Mouse (Mus musculus) MEL (cell line): ENCODE results near the gene Lrp11. TPM values are rescaled to one million over a fixed set of nuclear protein-coding genes. Genes with fewer than 3 reads are reported as not detected.

ENCODE experiments used
- DNase-seq: peaks from one replicate; pipeline ENCODE4 v3.0.0; 2011; ENCODE audit warnings: low read depth, low spot score
- H3K27ac ChIP-seq: 2 replicates; pipeline ENCODE4 v1.5.1; 2012; ENCODE audit warnings: low read depth, mild to moderate bottlenecking, control low read depth, low read length, moderate library complexity; ENCODE audit not compliant: control insufficient read depth
- H3K27me3 ChIP-seq, 2 experiments: fragments of 150-350 bp in 1 of 2; sonication (generic) in 1 of 2; 2 replicates each; pipeline ENCODE4 v1.6.1; 2012; ENCODE audit warnings: low read length in 2 of 2, mild to moderate bottlenecking in 2 of 2, improper control_type of control experiment in 1 of 2, moderate library complexity in 1 of 2; ENCODE audit not compliant: insufficient read depth in 2 of 2, control insufficient read depth in 1 of 2
- H3K36me3 ChIP-seq, 2 experiments: 2 replicates each; pipeline ENCODE4 v1.6.1; 2012 to 2014; ENCODE audit warnings: low read length in 2 of 2, improper control_type of control experiment in 1 of 2, inconsistent platforms in 1 of 2, mild to moderate bottlenecking in 1 of 2; ENCODE audit not compliant: insufficient read depth in 2 of 2, control insufficient read depth in 1 of 2
- H3K4me1 ChIP-seq, 2 experiments: fragments of 150-350 bp in 1 of 2; sonication (generic) in 1 of 2; 2 replicates each; pipeline ENCODE4 v1.6.1; 2012; ENCODE audit warnings: low read length in 2 of 2, improper control_type of control experiment in 1 of 2, mild to moderate bottlenecking in 1 of 2; ENCODE audit not compliant: insufficient read depth in 2 of 2, control insufficient read depth in 1 of 2
- H3K4me3 ChIP-seq, 2 experiments: fragments of 150-350 bp in 1 of 2; sonication (generic) in 1 of 2; 2 replicates each; pipeline ENCODE4 v1.5.1; 2012; ENCODE audit warnings: low read depth in 2 of 2, low read length in 2 of 2, mild to moderate bottlenecking in 2 of 2, moderate library complexity in 2 of 2, control low read depth in 1 of 2, improper control_type of control experiment in 1 of 2; ENCODE audit not compliant: control insufficient read depth in 1 of 2, insufficient read depth in 1 of 2
- H3K79me2 ChIP-seq: 2 replicates; pipeline ENCODE4 v1.6.1; 2012; ENCODE audit warnings: mild to moderate bottlenecking, low read length, moderate library complexity; ENCODE audit not compliant: control insufficient read depth, poor library complexity, insufficient read depth
- H3K9ac ChIP-seq: 2 replicates; pipeline ENCODE4 v1.6.1; 2012; ENCODE audit warnings: low read depth, mild to moderate bottlenecking, control low read depth, low read length, moderate library complexity; ENCODE audit not compliant: control insufficient read depth, poor library complexity, severe bottlenecking
- H3K9me3 ChIP-seq: fragments of 150-350 bp; sonication (generic); replicated peaks from 2 replicates; pipeline ENCODE4 v1.6.1; 2012; ENCODE audit warnings: mild to moderate bottlenecking, low read length, improper control_type of control experiment, moderate library complexity; ENCODE audit not compliant: insufficient read depth
- CHD1 ChIP-seq: IDR thresholded peaks from 2 replicates; pipeline ENCODE4 v1.6.1; 2012; ENCODE audit warnings: low read depth, mild to moderate bottlenecking, inconsistent platforms, low read length, improper control_type of control experiment
- CTCF ChIP-seq, 3 experiments: IDR thresholded peaks in 2 of 3; conservative IDR thresholded peaks in 1 of 3; 2 replicates each; pipeline ENCODE4 v1.5.1; 2011 to 2012; ENCODE audit warnings: low read length in 3 of 3, low read depth in 2 of 3, mild to moderate bottlenecking in 2 of 3, improper control_type of control experiment in 1 of 3, inconsistent platforms in 1 of 3, mixed read lengths in 1 of 3, moderate library complexity in 1 of 3; ENCODE audit not compliant: control insufficient read depth in 1 of 3, insufficient read depth in 1 of 3, poor library complexity in 1 of 3, severe bottlenecking in 1 of 3
- E2F4 ChIP-seq: IDR thresholded peaks from 2 replicates; pipeline ENCODE4 v1.6.1; 2011; ENCODE audit warnings: low read depth, low read length, improper control_type of control experiment, borderline replicate concordance
- ELF1 ChIP-seq: IDR thresholded peaks from 2 replicates; pipeline ENCODE4 v1.6.1; 2014; ENCODE audit warnings: low read depth, mild to moderate bottlenecking, inconsistent platforms, low read length, improper control_type of control experiment, moderate library complexity
- ETS1 ChIP-seq: IDR thresholded peaks from 2 replicates; pipeline ENCODE4 v1.6.1; 2012; ENCODE audit warnings: low read depth, mild to moderate bottlenecking, inconsistent platforms, low read length, improper control_type of control experiment, moderate library complexity
- GATA1 ChIP-seq: IDR thresholded peaks from 2 replicates; pipeline ENCODE4 v1.6.1; 2011; ENCODE audit warnings: low read depth, low read length, improper control_type of control experiment
- HCFC1 ChIP-seq: IDR thresholded peaks from 2 replicates; pipeline ENCODE4 v1.6.1; 2012; ENCODE audit warnings: low read depth, mild to moderate bottlenecking, inconsistent platforms, low read length, improper control_type of control experiment, moderate library complexity
- KAT2A ChIP-seq: conservative IDR thresholded peaks from 2 replicates; pipeline ENCODE4 v1.6.1; 2012; ENCODE audit warnings: low read depth, low read length, improper control_type of control experiment, inconsistent platforms
- MAFK ChIP-seq: IDR thresholded peaks from 2 replicates; pipeline ENCODE4 v1.6.1; 2011; ENCODE audit warnings: low read depth, mild to moderate bottlenecking, low read length, improper control_type of control experiment, borderline replicate concordance
- MAZ ChIP-seq: IDR thresholded peaks from 2 replicates; pipeline ENCODE4 v1.6.1; 2012; ENCODE audit warnings: low read depth, mild to moderate bottlenecking, inconsistent platforms, low read length, improper control_type of control experiment
- MEF2A ChIP-seq: IDR thresholded peaks from 2 replicates; pipeline ENCODE4 v1.6.1; 2014; ENCODE audit warnings: low read depth, mild to moderate bottlenecking, inconsistent platforms, low read length, improper control_type of control experiment; ENCODE audit not compliant: poor library complexity, insufficient replicate concordance, severe bottlenecking; ENCODE audit errors: extremely low read depth
- MXI1 ChIP-seq: IDR thresholded peaks from 2 replicates; pipeline ENCODE4 v1.6.1; 2011; ENCODE audit warnings: mild to moderate bottlenecking, low read depth, low read length, improper control_type of control experiment
- MYB ChIP-seq: IDR thresholded peaks from 2 replicates; pipeline ENCODE4 v1.6.1; 2011; ENCODE audit warnings: mild to moderate bottlenecking, low read depth, low read length, improper control_type of control experiment
- NELFE ChIP-seq: IDR thresholded peaks from 2 replicates; pipeline ENCODE4 v1.6.1; 2011; ENCODE audit warnings: low read depth, low read length, improper control_type of control experiment
- NRF1 ChIP-seq: IDR thresholded peaks from 2 replicates; pipeline ENCODE4 v1.6.1; 2014; ENCODE audit warnings: low read depth, mild to moderate bottlenecking, inconsistent platforms, low read length, improper control_type of control experiment, moderate library complexity; ENCODE audit not compliant: poor library complexity, insufficient read depth, severe bottlenecking
- POLR2A ChIP-seq, 2 experiments: IDR thresholded peaks; 2 replicates each; pipeline ENCODE4 v1.6.1; 2011 to 2012; ENCODE audit warnings: low read length in 2 of 2, mild to moderate bottlenecking in 2 of 2, control low read depth in 1 of 2, improper control_type of control experiment in 1 of 2, low read depth in 1 of 2, moderate library complexity in 1 of 2; ENCODE audit not compliant: control insufficient read depth in 1 of 2, insufficient read depth in 1 of 2, poor library complexity in 1 of 2
- POLR2AphosphoS2 ChIP-seq: IDR thresholded peaks from 2 replicates; pipeline ENCODE4 v1.6.1; 2011; ENCODE audit warnings: low read length, improper control_type of control experiment
- RAD21 ChIP-seq: IDR thresholded peaks from 2 replicates; pipeline ENCODE4 v1.6.1; 2011; ENCODE audit warnings: mild to moderate bottlenecking, low read depth, low read length, improper control_type of control experiment
- RCOR1 ChIP-seq: IDR thresholded peaks from 2 replicates; pipeline ENCODE4 v1.6.1; 2012; ENCODE audit warnings: low read depth, mild to moderate bottlenecking, inconsistent platforms, low read length, improper control_type of control experiment
- SIN3A ChIP-seq: IDR thresholded peaks from 2 replicates; pipeline ENCODE4 v1.6.1; 2012; ENCODE audit warnings: low read length, improper control_type of control experiment, inconsistent platforms
- SMC3 ChIP-seq: IDR thresholded peaks from 2 replicates; pipeline ENCODE4 v1.6.1; 2011; ENCODE audit warnings: low read depth, low read length, improper control_type of control experiment
- TAL1 ChIP-seq: IDR thresholded peaks from 2 replicates; pipeline ENCODE4 v1.6.1; 2012; ENCODE audit warnings: mild to moderate bottlenecking, inconsistent platforms, low read length, moderate library complexity, mixed read lengths
- TBP ChIP-seq: IDR thresholded peaks from 2 replicates; pipeline ENCODE4 v1.8.0; 2011; ENCODE audit warnings: low read depth, low read length, improper control_type of control experiment
- TCF12 ChIP-seq: IDR thresholded peaks from 2 replicates; pipeline ENCODE4 v1.6.1; 2014; ENCODE audit warnings: low read depth, mild to moderate bottlenecking, inconsistent platforms, low read length, improper control_type of control experiment, moderate library complexity
- USF2 ChIP-seq, 2 experiments: IDR thresholded peaks; 2 replicates each; pipeline ENCODE4 v1.6.1; 2011 to 2012; ENCODE audit warnings: improper control_type of control experiment in 2 of 2, low read length in 2 of 2, borderline replicate concordance in 1 of 2, inconsistent platforms in 1 of 2, low read depth in 1 of 2, mild to moderate bottlenecking in 1 of 2; ENCODE audit not compliant: insufficient read depth in 1 of 2
- ZC3H11A ChIP-seq: IDR thresholded peaks from 2 replicates; pipeline ENCODE4 v1.6.1; 2012; ENCODE audit warnings: low read depth, mild to moderate bottlenecking, inconsistent platforms, low read length, improper control_type of control experiment
- ZKSCAN1 ChIP-seq: IDR thresholded peaks from 2 replicates; pipeline ENCODE4 v1.6.1; 2012; ENCODE audit warnings: low read depth, mild to moderate bottlenecking, inconsistent platforms, low read length, improper control_type of control experiment, moderate library complexity
- ZMIZ1 ChIP-seq: IDR thresholded peaks from 2 replicates; pipeline ENCODE4 v1.6.1; 2012; ENCODE audit warnings: low read depth, mild to moderate bottlenecking, inconsistent platforms, low read length, improper control_type of control experiment, moderate library complexity
- polyA plus RNA-seq, 2 experiments: library from polyadenylated mRNA; stranded (reverse) in 1 of 2; unstranded in 1 of 2; fragments of >175 nt in 1 of 2; fragments of >200 nt in 1 of 2; gene quantifications; 2 replicates each; pipeline versions ENCODE4 v1.2.1 to v1.2.4; 2012; ENCODE audit warnings: low replicate concordance in 2 of 2, low read depth in 1 of 2; ENCODE audit not compliant: insufficient read length in 2 of 2, insufficient read depth in 1 of 2, missing spikeins in 1 of 2
- total RNA-seq: library from RNA; depleted of rRNA; stranded (reverse); fragments of 300-350 nt; gene quantifications from 2 replicates; pipeline ENCODE4 v1.2.3, GENCODE M21; 2012

Lrp11 gene
- total and polyA plus RNA-seq, 3 experiments = 0.92 to 1.0 TPM; not detected in 1

- TF ChIP-seq E2F4 (peak; percentile 49; the same call in 1 of the 2 replicates), RCOR1 (no peak; the same call in 1 of the 2 replicates), SMC3 (no peak), MYB (no peak), USF2 (IDR thresholded peaks at IDR 0.05; ENCODE audit: borderline replicate concordance in 1 of 2, insufficient read depth in 1 of 2, low read depth in 1 of 2, low read length in 2 of 2) (no peak), RAD21 (no peak), POLR2AphosphoS2 (no peak), CHD1 (no peak), GATA1 (peak; percentile 90), TAL1 (no peak), MAZ (peak; percentile 95), MEF2A (no peak), KAT2A (no peak), MAFK (no peak; the same call in 1 of the 2 replicates), CTCF (IDR thresholded peaks at IDR 0.05 in 2 of 3, conservative IDR thresholded peaks at IDR 0.05 in 1 of 3; ENCODE audit: control insufficient read depth in 1 of 3, insufficient read depth in 1 of 3, low read depth in 2 of 3, low read length in 3 of 3, poor library complexity in 1 of 3, severe bottlenecking in 1 of 3) (0 out of 6 replicates have a peak, but pooled peaks of 1 of the 3 experiments have one; percentile 1), ZC3H11A (no peak), TBP (peak; percentile 71)
Observed at GRCm38 (mm10) chr10:7662471-7663141, 73.0 kb downstream of the Lrp11 start (continued).

GRCm38 (mm10) chr10:7663159-7664026 is 73.8 kb downstream of the Lrp11 start:
- Histone ChIP-seq H3K27ac (peak overlapping the region; percentile 93), H3K9me3 (no peaks in the 10 kb centered on the region), H3K4me3 (peak overlapping the region; percentile 76 to 87), H3K36me3 (peaks cover 1 to 32% of the 10 kb centered on the region in 2 experiments; a peak in 3 of 4 replicates), H3K27me3 (no peaks in the 10 kb centered on the region), H3K79me2 (peaks cover 49% of the 10 kb centered on the region), H3K9ac (peak overlapping the region; percentile 90), H3K4me1 (peaks cover 5 to 8% of the 10 kb centered on the region in 2 experiments)
- TF ChIP-seq NRF1 = peak; percentile 92
- TF ChIP-seq SMC3 = no peak
- peak; percentile 80; the same call in 1 of the 2 replicates for TF ChIP-seq CHD1
- 0 out of 2 replicates have a peak, but pooled peaks have one; percentile 3 for TF ChIP-seq ETS1
- peak; percentile 80 for TF ChIP-seq NELFE
- TF ChIP-seq SIN3A = peak; percentile 65
- TF ChIP-seq HCFC1 = peak; percentile 81
- no peak for TF ChIP-seq TAL1
- no peak for TF ChIP-seq MXI1
- no peak; the same call in 1 of the 2 replicates for TF ChIP-seq ELF1
- TF ChIP-seq CTCF (IDR thresholded peaks at IDR 0.05 in 2 of 3, conservative IDR thresholded peaks at IDR 0.05 in 1 of 3; ENCODE audit: control insufficient read depth in 1 of 3, insufficient read depth in 1 of 3, low read depth in 2 of 3, low read length in 3 of 3, poor library complexity in 1 of 3, severe bottlenecking in 1 of 3) = no peak
- TF ChIP-seq TBP = peak; percentile 55
- peak; percentile 81; the same call in 1 of the 2 replicates for TF ChIP-seq ZMIZ1
- 0 out of 2 replicates have a peak, but pooled peaks have one; percentile 46 for TF ChIP-seq ZKSCAN1
- peak; percentile 66 for TF ChIP-seq TCF12
- TF ChIP-seq POLR2AphosphoS2 = peak; percentile 55; the same call in 1 of the 2 replicates
- TF ChIP-seq RCOR1 = 0 out of 2 replicates have a peak, but pooled peaks have one; percentile 27
- TF ChIP-seq POLR2A (IDR thresholded peaks at IDR 0.05; ENCODE audit: control insufficient read depth in 1 of 2, insufficient read depth in 1 of 2, low read depth in 1 of 2, low read length in 2 of 2, poor library complexity in 1 of 2) = peak; percentile 82 to 83
- DNase-seq = peak; percentile 92
